Mouse (Mus musculus) forebrain, embryonic 11.5 days (tissue): ENCODE results near the gene Pitpnm3. TPM values are rescaled to one million over a fixed set of nuclear protein-coding genes. Genes with fewer than 3 reads are reported as not detected.

Source experiments
- ATAC-seq: fragments of 200-750 bp; cut with Nextera tagmentation; replicated peaks from 2 replicates; pipeline ENCODE4 v1.8.0; 2017; ENCODE audit warnings: moderate TSS enrichment; ENCODE audit not compliant: low FRiP score
- DNase-seq: peaks from one replicate; pipeline ENCODE4 v3.0.0-alpha.2; 2017; ENCODE audit warnings: low spot score
- H3K27ac ChIP-seq: fragments of 300-500 bp; sonication (generic); 2 replicates; pipeline ENCODE4 v1.5.1; 2014; ENCODE audit warnings: low read depth, low read length
- H3K27me3 ChIP-seq: fragments of 300-500 bp; sonication (generic); 2 replicates; pipeline ENCODE4 v1.6.1; 2014; ENCODE audit warnings: mild to moderate bottlenecking, low read length, mixed read lengths; ENCODE audit not compliant: control insufficient read depth, insufficient read depth
- H3K36me3 ChIP-seq: fragments of 300-500 bp; sonication (generic); 2 replicates; pipeline ENCODE4 v1.6.1; 2014; ENCODE audit warnings: mild to moderate bottlenecking, low read length, moderate library complexity, mixed read lengths; ENCODE audit not compliant: control insufficient read depth, insufficient read depth
- H3K4me1 ChIP-seq: fragments of 300-500 bp; sonication (generic); replicated peaks from 2 replicates; pipeline ENCODE4 v1.6.1; 2014; ENCODE audit warnings: low read length, mixed read lengths; ENCODE audit not compliant: control insufficient read depth, insufficient read depth
- H3K4me2 ChIP-seq: fragments of 300-500 bp; sonication (generic); 2 replicates; pipeline ENCODE4 v1.6.1; 2014; ENCODE audit warnings: low read depth, mild to moderate bottlenecking, low read length, moderate library complexity, mixed read lengths; ENCODE audit not compliant: severe bottlenecking
- H3K4me3 ChIP-seq: fragments of 300-500 bp; sonication (generic); 2 replicates; pipeline ENCODE4 v1.5.1; 2014; ENCODE audit warnings: low read depth, low read length
- H3K9ac ChIP-seq: fragments of 300-500 bp; sonication (generic); 2 replicates; pipeline ENCODE4 v1.6.1; 2014; ENCODE audit warnings: low read length
- H3K9me3 ChIP-seq: fragments of 300-500 bp; sonication (generic); 2 replicates; pipeline ENCODE4 v1.6.1; 2016; ENCODE audit warnings: low read length, mixed read lengths; ENCODE audit not compliant: control insufficient read depth
- WGBS: fragments of 180-500 bp; shearing (Covaris S2); extraction: QIAGEN DNeasy Blood & Tissue Kit; methylation state at CpG from one replicate; pipeline ENCODE4 v1.1.7; 2014; 5-methylcytosine and 5-hydroxymethylcytosine counted together
- polyA plus RNA-seq: library from polyadenylated mRNA; unstranded; fragments of >200 nt; fragmentation: Nextera tagmentation; extraction: Ambion mirVana; gene quantifications from 2 replicates; pipeline ENCODE4 v1.2.1, GENCODE M21; 2014

Pitpnm3 gene
- polyA plus RNA-seq, 1 experiment from 2014 or later = 0.20 TPM

GRCm38 (mm10) chr11:72147910-72148309 is 12.3 kb upstream of the Pitpnm3 start:
- WGBS = 15% methylated on average over 3 of the region's 3 CpGs
- H3K27ac ChIP-seq = no peak overlapping the region
- H3K4me1 ChIP-seq = peaks cover 10% of the 10 kb centered on the region; the same call in 1 of the 2 replicates
- H3K4me3 ChIP-seq = no peak overlapping the region
- no peaks in the 10 kb centered on the region for H3K36me3 ChIP-seq
- ATAC-seq = peak; percentile 42; the same call in 1 of the 2 replicates
- no peak overlapping the region for H3K9ac ChIP-seq
- H3K27me3 ChIP-seq = no peaks in the 10 kb centered on the region
- no peak overlapping the region for H3K4me2 ChIP-seq
- no peaks in the 10 kb centered on the region for H3K9me3 ChIP-seq
- DNase-seq = no peak

DNA sequence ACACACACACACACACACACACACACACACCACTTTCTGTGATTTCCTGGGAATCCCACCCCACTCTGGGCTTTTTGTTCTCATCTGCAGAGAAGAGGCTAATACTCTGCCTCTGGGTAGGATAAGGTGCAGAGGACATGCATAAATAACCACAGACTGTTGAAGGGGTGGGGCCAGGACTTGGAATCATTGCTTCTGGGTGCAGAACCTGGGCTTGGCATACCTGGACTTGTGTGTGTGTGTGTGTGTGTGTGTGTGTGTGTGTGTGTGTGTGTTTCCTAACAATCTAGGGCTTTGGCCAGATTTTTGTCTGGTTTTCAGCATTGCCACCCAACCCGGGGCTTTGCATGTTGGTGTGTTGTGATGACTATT is 10.3 kb upstream of the Pitpnm3 start:
- no peak overlapping the region for H3K9ac ChIP-seq
- peaks cover 6% of the 10 kb centered on the region; the same call in 1 of the 2 replicates for H3K4me1 ChIP-seq
- no peak overlapping the region for H3K4me3 ChIP-seq
- DNase-seq (no peak), ATAC-seq (no peak)
- WGBS = 88% methylated on average over 1 of the region's 1 CpGs
- no peak overlapping the region for H3K27ac ChIP-seq
- no peaks in the 10 kb centered on the region for H3K9me3 ChIP-seq
- no peaks in the 10 kb centered on the region for H3K27me3 ChIP-seq
- H3K4me2 ChIP-seq = no peak overlapping the region
- no peaks in the 10 kb centered on the region for H3K36me3 ChIP-seq

DNA sequence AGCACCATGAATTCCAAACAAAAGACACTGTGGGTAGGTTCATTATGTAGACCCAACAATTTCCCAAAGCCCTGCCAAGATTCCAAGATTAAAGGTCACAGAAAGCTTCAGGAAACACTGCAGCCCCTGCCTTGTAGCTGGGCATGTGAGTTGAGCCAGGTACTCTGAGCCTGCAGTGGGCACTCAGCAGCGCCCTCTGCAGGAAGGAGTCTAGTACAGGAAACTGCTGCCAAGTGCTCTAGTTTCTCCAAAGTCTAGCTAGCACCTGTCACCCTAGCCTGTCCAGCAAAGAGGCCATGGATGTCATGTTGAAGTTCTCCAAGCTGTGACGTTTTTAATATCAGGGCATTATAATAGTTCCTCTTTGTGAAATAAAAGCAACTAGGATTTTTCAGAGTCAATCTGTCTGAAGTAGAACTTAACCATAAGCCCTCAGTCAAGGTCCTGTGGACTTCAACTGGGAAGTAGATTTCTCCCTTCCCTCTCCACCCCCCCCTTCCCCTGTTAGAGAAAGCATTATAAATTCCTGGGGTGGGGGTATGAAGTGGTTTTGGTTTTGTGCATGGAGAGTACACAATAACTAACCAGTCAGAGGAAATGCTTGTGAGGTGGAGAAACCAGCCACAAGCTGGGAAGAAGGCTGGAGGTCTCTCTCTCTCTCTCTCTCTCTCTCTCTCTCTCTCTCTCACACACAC is 9.8 kb upstream of the Pitpnm3 start:
- DNase-seq (peak; percentile 61), ATAC-seq (no peak)
- H3K9me3 ChIP-seq = no peaks in the 10 kb centered on the region
- whole genome bisulfite sequencing = 7% methylated on average over 2 of the region's 2 CpGs
- H3K9ac ChIP-seq = no peak overlapping the region
- H3K4me2 ChIP-seq = no peak overlapping the region
- no peaks in the 10 kb centered on the region for H3K27me3 ChIP-seq
- peaks cover 6% of the 10 kb centered on the region; the same call in 1 of the 2 replicates for H3K4me1 ChIP-seq
- no peak overlapping the region for H3K27ac ChIP-seq
- H3K36me3 ChIP-seq = no peaks in the 10 kb centered on the region
- no peak overlapping the region for H3K4me3 ChIP-seq

GRCm38 (mm10) chr11:72142889-72143288 is 7.3 kb upstream of the Pitpnm3 start:
- Histone ChIP-seq H3K27ac (no peak overlapping the region), H3K27me3 (no peaks in the 10 kb centered on the region), H3K36me3 (no peaks in the 10 kb centered on the region), H3K4me1 (no peaks in the 10 kb centered on the region; the same call in 1 of the 2 replicates), H3K4me3 (no peak overlapping the region), H3K9me3 (no peaks in the 10 kb centered on the region), H3K9ac (no peak overlapping the region), H3K4me2 (no peak overlapping the region)
- DNase-seq = no peak
- 43% methylated on average over 10 of the region's 10 CpGs for WGBS
- no peak for ATAC-seq

GRCm38 (mm10) chr11:72140198-72140597 is 4.6 kb upstream of the Pitpnm3 start:
- 71% methylated on average over 6 of the region's 6 CpGs for WGBS
- Histone ChIP-seq H3K27me3 (peaks cover 19% of the 10 kb centered on the region), H3K36me3 (no peaks in the 10 kb centered on the region), H3K4me3 (no peak overlapping the region), H3K9me3 (no peaks in the 10 kb centered on the region), H3K4me2 (no peak overlapping the region), H3K9ac (no peak overlapping the region), H3K27ac (no peak overlapping the region), H3K4me1 (peaks cover 3% of the 10 kb centered on the region; the same call in 1 of the 2 replicates)
- no peak for ATAC-seq
- DNase-seq = no peak

GRCm38 (mm10) chr11:72136231-72136982 is 829 bp upstream of the Pitpnm3 start:
- H3K27ac ChIP-seq = no peak overlapping the region
- H3K4me3 ChIP-seq = no peak overlapping the region
- no peaks in the 10 kb centered on the region for H3K9me3 ChIP-seq
- WGBS = 13% methylated on average over 11 of the region's 11 CpGs
- DNase-seq = no peak
- no peak for ATAC-seq
- peaks cover 41% of the 10 kb centered on the region for H3K27me3 ChIP-seq
- H3K9ac ChIP-seq = no peak overlapping the region
- no peaks in the 10 kb centered on the region for H3K36me3 ChIP-seq
- peaks cover 6% of the 10 kb centered on the region; the same call in 1 of the 2 replicates for H3K4me1 ChIP-seq
- H3K4me2 ChIP-seq = peak overlapping the region; percentile 98; the same call in 1 of the 2 replicates

GRCm38 (mm10) chr11:72134536-72135382 is 819 bp downstream of the Pitpnm3 start:
- WGBS = 12% methylated on average over 24 of the region's 24 CpGs
- no peak for DNase-seq

DNA sequence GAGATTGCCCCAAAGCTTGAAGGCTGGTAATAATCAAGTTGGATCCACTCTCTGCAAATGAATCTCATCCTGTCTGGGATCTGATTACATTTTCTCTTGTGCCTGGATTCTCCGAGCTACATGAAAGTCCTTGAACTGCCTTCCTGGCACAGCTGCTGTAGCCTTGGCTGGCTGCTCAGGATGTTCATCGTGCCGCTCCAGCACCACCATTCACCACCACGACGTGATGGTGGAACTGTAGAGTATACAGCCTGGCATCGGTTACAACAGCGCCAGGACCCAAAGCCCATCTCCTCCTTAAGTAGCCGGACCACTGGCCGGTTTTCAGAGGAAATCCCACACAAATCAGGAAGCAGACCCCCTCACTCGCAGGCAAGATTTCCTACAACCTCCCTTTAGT is 2.5 kb downstream of the Pitpnm3 start:
- DNase-seq (no peak), ATAC-seq (no peak)
- WGBS = 78% methylated on average over 10 of the region's 10 CpGs
- no peak overlapping the region for H3K4me3 ChIP-seq
- H3K4me2 ChIP-seq = no peak overlapping the region
- no peak overlapping the region for H3K27ac ChIP-seq
- peaks cover 41% of the 10 kb centered on the region for H3K27me3 ChIP-seq
- H3K36me3 ChIP-seq = no peaks in the 10 kb centered on the region
- H3K9ac ChIP-seq = no peak overlapping the region
- no peaks in the 10 kb centered on the region for H3K9me3 ChIP-seq
- peaks cover 6% of the 10 kb centered on the region; the same call in 1 of the 2 replicates for H3K4me1 ChIP-seq

More at GRCm38 (mm10) chr11:72134536-72135382, 819 bp downstream of the Pitpnm3 start:
- Histone ChIP-seq H3K4me3 (peak overlapping the region; percentile 67), H3K9ac (peak overlapping the region; percentile 68), H3K27me3 (peaks cover 41% of the 10 kb centered on the region), H3K4me1 (peaks cover 6% of the 10 kb centered on the region; the same call in 1 of the 2 replicates), H3K36me3 (no peaks in the 10 kb centered on the region), H3K27ac (no peak overlapping the region), H3K4me2 (peak overlapping the region; percentile 98), H3K9me3 (no peaks in the 10 kb centered on the region)
- 0 out of 2 replicates have a peak, but pooled peaks have one; percentile 10 for ATAC-seq
